Mouse (Mus musculus): ENCODE results near the gene Aacs. TPM values are rescaled to one million over a fixed set of nuclear protein-coding genes. Genes with fewer than 3 reads are reported as not detected.
A peak's percentile ranks its signal among the peaks of the same experiment; 100 is the strongest.

Aacs gene
- polyA plus RNA-seq, 1 experiment from 2014 or later = 73.4 TPM

GRCm38 (mm10) chr5:125470713-125471112, 4.9 kb upstream of the Aacs start:
- no peak overlapping the region for H3K27ac ChIP-seq
- no peaks in the 10 kb centered on the region for H3K9me3 ChIP-seq
- H3K27me3 ChIP-seq (ENCODE audit: insufficient read depth, poor library complexity, severe bottlenecking) = peaks cover 3% of the 10 kb centered on the region; the same call in 1 of the 2 replicates
- WGBS = 87% methylated on average over 4 of the region's 4 CpGs
- H3K4me1 ChIP-seq (replicated peaks) = peaks cover 16% of the 10 kb centered on the region
- H3K4me3 ChIP-seq = no peak overlapping the region
- DNase-seq (ENCODE audit: low spot score) = no peak
- no peaks in the 10 kb centered on the region for H3K36me3 ChIP-seq

- Histone ChIP-seq H3K27ac (no peak overlapping the region), H3K36me3 (0 out of 2 replicates have a peak, but pooled peaks cover under 1% of the 10 kb centered on the region), H3K27me3 (ENCODE audit: insufficient read depth, poor library complexity, severe bottlenecking) (peaks cover 3% of the 10 kb centered on the region; the same call in 1 of the 2 replicates), H3K9me3 (no peaks in the 10 kb centered on the region), H3K4me3 (no peak overlapping the region), H3K4me1 (replicated peaks) (peaks cover 29% of the 10 kb centered on the region)
- DNase-seq (ENCODE audit: low spot score) = no peak
- 76% methylated on average over 9 of the region's 9 CpGs for WGBS
These were observed 2.7 kb upstream of the Aacs start for GRCm38 (mm10) chr5:125472796-125473475.

GRCm38 (mm10) chr5:125475030-125475429, 584 bp upstream of the Aacs start:
- peaks cover 47% of the 10 kb centered on the region for H3K4me1 ChIP-seq (replicated peaks)
- 59% methylated on average over 12 of the region's 12 CpGs for WGBS
- H3K4me3 ChIP-seq = peak overlapping the region; percentile 78
- H3K27ac ChIP-seq = peak overlapping the region; percentile 89
- DNase-seq (ENCODE audit: low spot score) = no peak
- peaks cover 3% of the 10 kb centered on the region; the same call in 1 of the 2 replicates for H3K27me3 ChIP-seq (ENCODE audit: insufficient read depth, poor library complexity, severe bottlenecking)
- H3K9me3 ChIP-seq = no peaks in the 10 kb centered on the region
- peaks cover 17% of the 10 kb centered on the region for H3K36me3 ChIP-seq

- 14% methylated on average over 5 of the region's 5 CpGs for WGBS
- peak overlapping the region; percentile 78 for H3K4me3 ChIP-seq
- H3K4me1 ChIP-seq (replicated peaks) = peaks cover 55% of the 10 kb centered on the region
- H3K36me3 ChIP-seq = peaks cover 27% of the 10 kb centered on the region
- peaks cover 3% of the 10 kb centered on the region; the same call in 1 of the 2 replicates for H3K27me3 ChIP-seq (ENCODE audit: insufficient read depth, poor library complexity, severe bottlenecking)
- H3K9me3 ChIP-seq = no peaks in the 10 kb centered on the region
- peak; percentile 25 for DNase-seq (ENCODE audit: low spot score)
- H3K27ac ChIP-seq = peak overlapping the region; percentile 89
These were observed 642 bp downstream of the Aacs start for GRCm38 (mm10) chr5:125476286-125476625.

GRCm38 (mm10) chr5:125476799-125477198, 1.2 kb downstream of the Aacs start:
- H3K27ac ChIP-seq = peak overlapping the region; percentile 89
- DNase-seq (ENCODE audit: low spot score) = no peak
- H3K4me1 ChIP-seq (replicated peaks) = peaks cover 55% of the 10 kb centered on the region

GRCm38 (mm10) chr5:125477533-125477932, 1.9 kb downstream of the Aacs start:
- Histone ChIP-seq H3K36me3 (peaks cover 37% of the 10 kb centered on the region), H3K4me3 (peak overlapping the region; percentile 78), H3K27me3 (ENCODE audit: insufficient read depth, poor library complexity, severe bottlenecking) (peaks cover 3% of the 10 kb centered on the region; the same call in 1 of the 2 replicates), H3K9me3 (no peaks in the 10 kb centered on the region), H3K27ac (0 out of 2 replicates have a peak overlapping the region, but pooled peaks have one; percentile 89), H3K4me1 (replicated peaks) (peaks cover 55% of the 10 kb centered on the region)
- DNase-seq (ENCODE audit: low spot score) = no peak
- WGBS = 60% methylated on average over 7 of the region's 7 CpGs

More at GRCm38 (mm10) chr5:125476799-125477198, 1.2 kb downstream of the Aacs start:
- 74% methylated on average over 7 of the region's 7 CpGs for WGBS
- peaks cover 3% of the 10 kb centered on the region; the same call in 1 of the 2 replicates for H3K27me3 ChIP-seq (ENCODE audit: insufficient read depth, poor library complexity, severe bottlenecking)
- peaks cover 32% of the 10 kb centered on the region for H3K36me3 ChIP-seq
- peak overlapping the region; percentile 78 for H3K4me3 ChIP-seq
- no peaks in the 10 kb centered on the region for H3K9me3 ChIP-seq

GRCm38 (mm10) chr5:125478037-125478436, 2.4 kb downstream of the Aacs start:
- Histone ChIP-seq H3K27ac (no peak overlapping the region), H3K4me3 (peak overlapping the region; percentile 78), H3K36me3 (peaks cover 42% of the 10 kb centered on the region), H3K4me1 (replicated peaks) (peaks cover 55% of the 10 kb centered on the region), H3K27me3 (ENCODE audit: insufficient read depth, poor library complexity, severe bottlenecking) (peaks cover 3% of the 10 kb centered on the region; the same call in 1 of the 2 replicates), H3K9me3 (no peaks in the 10 kb centered on the region)
- DNase-seq (ENCODE audit: low spot score) = no peak
- WGBS = 86% methylated on average over 7 of the region's 7 CpGs

GRCm38 (mm10) chr5:125479376-125479775, 3.8 kb downstream of the Aacs start:
- Histone ChIP-seq H3K27me3 (ENCODE audit: insufficient read depth, poor library complexity, severe bottlenecking) (peaks cover 3% of the 10 kb centered on the region; the same call in 1 of the 2 replicates), H3K9me3 (no peaks in the 10 kb centered on the region), H3K4me1 (replicated peaks) (peaks cover 55% of the 10 kb centered on the region), H3K4me3 (no peak overlapping the region), H3K36me3 (peaks cover 53% of the 10 kb centered on the region), H3K27ac (no peak overlapping the region)
- 88% methylated on average over 3 of the region's 3 CpGs for WGBS
- no peak for DNase-seq (ENCODE audit: low spot score)

GRCm38 (mm10) chr5:125480434-125481231, 5.0 kb downstream of the Aacs start:
- Histone ChIP-seq H3K36me3 (peaks cover 66% of the 10 kb centered on the region), H3K9me3 (no peaks in the 10 kb centered on the region), H3K4me3 (no peak overlapping the region), H3K4me1 (replicated peaks) (peaks cover 49% of the 10 kb centered on the region), H3K27ac (0 out of 2 replicates have a peak overlapping the region, but pooled peaks have one; percentile 29), H3K27me3 (ENCODE audit: insufficient read depth, poor library complexity, severe bottlenecking) (no peaks in the 10 kb centered on the region)
- no peak for DNase-seq (ENCODE audit: low spot score)
- WGBS = 82% methylated on average over 11 of the region's 11 CpGs

- no peak for DNase-seq (ENCODE audit: low spot score)
- Histone ChIP-seq H3K4me1 (replicated peaks) (peaks cover 40% of the 10 kb centered on the region), H3K27ac (no peak overlapping the region), H3K4me3 (no peak overlapping the region), H3K36me3 (peaks cover 80% of the 10 kb centered on the region), H3K9me3 (no peaks in the 10 kb centered on the region), H3K27me3 (ENCODE audit: insufficient read depth, poor library complexity, severe bottlenecking) (no peaks in the 10 kb centered on the region)
- WGBS = 91% methylated on average over 7 of the region's 7 CpGs
These were observed 6.9 kb downstream of the Aacs start for GRCm38 (mm10) chr5:125482474-125482873.

GRCm38 (mm10) chr5:125483712-125484611, 8.3 kb downstream of the Aacs start:
- 88% methylated on average over 6 of the region's 6 CpGs for WGBS
- H3K4me3 ChIP-seq = no peak overlapping the region
- peaks cover 36% of the 10 kb centered on the region for H3K4me1 ChIP-seq (replicated peaks)
- no peaks in the 10 kb centered on the region for H3K9me3 ChIP-seq
- no peak for DNase-seq (ENCODE audit: low spot score)
- no peak overlapping the region for H3K27ac ChIP-seq
- no peaks in the 10 kb centered on the region for H3K27me3 ChIP-seq (ENCODE audit: insufficient read depth, poor library complexity, severe bottlenecking)
- peaks cover 79% of the 10 kb centered on the region for H3K36me3 ChIP-seq
